Mouse (Mus musculus) liver, adult 2 months (tissue): Measurements from ENCODE around the gene Rfxap. TPM values are rescaled to one million over a fixed set of nuclear protein-coding genes. Genes with fewer than 3 reads are reported as not detected.
A peak's percentile ranks its signal among the peaks of the same experiment; 100 is the strongest.

ENCODE experiments used
- DNase-seq: peaks from one replicate; pipeline ENCODE4 v3.0.0-alpha.2; 2011; ENCODE audit warnings: low read depth, low spot score; ENCODE audit errors: extremely low read depth
- H3K27ac ChIP-seq: fragments of 200-500 bp; replicated peaks from 2 replicates; pipeline ENCODE4 v1.5.1; 2012; ENCODE audit warnings: low read depth, mild to moderate bottlenecking, control low read depth, inconsistent platforms, low read length; ENCODE audit not compliant: insufficient read depth
- H3K27me3 ChIP-seq: fragments of 200-500 bp; 2 replicates; pipeline ENCODE4 v1.6.1; 2012; ENCODE audit warnings: mild to moderate bottlenecking, moderate library complexity, low read length, inconsistent platforms; ENCODE audit not compliant: control insufficient read depth, insufficient read depth
- H3K36me3 ChIP-seq: fragments of 200-500 bp; 2 replicates; pipeline ENCODE4 v1.6.1; 2012; ENCODE audit warnings: low read length, inconsistent platforms; ENCODE audit not compliant: control insufficient read depth, insufficient read depth
- H3K4me1 ChIP-seq: fragments of 200-500 bp; 2 replicates; pipeline ENCODE4 v1.6.1; 2011; ENCODE audit warnings: low read length; ENCODE audit not compliant: control insufficient read depth, insufficient read depth
- H3K4me3 ChIP-seq: fragments of 200-500 bp; 2 replicates; pipeline ENCODE4 v1.5.1; 2011; ENCODE audit warnings: low read depth, mild to moderate bottlenecking, control low read depth, low read length, moderate library complexity; ENCODE audit not compliant: insufficient read depth
- H3K79me2 ChIP-seq: fragments of 200-500 bp; 2 replicates; pipeline ENCODE4 v1.6.1; 2012; ENCODE audit warnings: inconsistent platforms, mild to moderate bottlenecking, low read length, moderate library complexity; ENCODE audit not compliant: control insufficient read depth, insufficient read depth
- H3K9ac ChIP-seq: fragments of 200-500 bp; 2 replicates; pipeline ENCODE4 v1.6.1; 2012; ENCODE audit warnings: low read depth, mild to moderate bottlenecking, control low read depth, inconsistent platforms, low read length
- CTCF ChIP-seq: fragments of 200-500 bp; IDR thresholded peaks from 2 replicates; pipeline ENCODE4 v1.5.1; 2011; ENCODE audit warnings: low read depth, low read length, control low read depth
- POLR2A ChIP-seq: fragments of 200-500 bp; IDR thresholded peaks from 2 replicates; pipeline ENCODE4 v1.6.1; 2011; ENCODE audit warnings: low read length, control low read depth; ENCODE audit not compliant: insufficient read depth; ENCODE audit errors: extremely low read depth
- WGBS: fragments of 180-500 bp; shearing (Covaris S2); methylation state at CpG from one replicate; pipeline ENCODE4 v1.1.7; 2018; 5-methylcytosine and 5-hydroxymethylcytosine counted together
- polyA plus RNA-seq: library from polyadenylated mRNA; depleted of rRNA; stranded (reverse); fragments of >200 nt; gene quantifications from 2 replicates; pipeline ENCODE4 v1.2.3, GENCODE M21; 2012
- total RNA-seq: library from RNA; depleted of rRNA; stranded (reverse); fragments of >200 nt; gene quantifications from 2 replicates; pipeline ENCODE4 v1.2.3, GENCODE M21; 2014

The Rfxap gene
- total and polyA plus RNA-seq, 2 experiments = 11.4 to 13.1 TPM

GRCm38 (mm10) chr3:54813418-54813988, 5.9 kb upstream of the Rfxap start:
- Histone ChIP-seq H3K9ac (no peak overlapping the region), H3K4me3 (no peak overlapping the region), H3K79me2 (no peaks in the 10 kb centered on the region), H3K27ac (no peak overlapping the region), H3K4me1 (no peaks in the 10 kb centered on the region), H3K36me3 (no peaks in the 10 kb centered on the region), H3K27me3 (no peaks in the 10 kb centered on the region)
- no peak for DNase-seq
- 80% methylated on average over 6 of the region's 6 CpGs for WGBS
- TF ChIP-seq CTCF (no peak), POLR2A (no peak)

GRCm38 (mm10) chr3:54811616-54812015, 4.0 kb upstream of the Rfxap start:
- no peak overlapping the region for H3K4me3 ChIP-seq
- H3K36me3 ChIP-seq = no peaks in the 10 kb centered on the region
- H3K4me1 ChIP-seq = peaks cover 3% of the 10 kb centered on the region
- WGBS = 59% methylated on average over 1 of the region's 1 CpGs
- H3K79me2 ChIP-seq = peaks cover 9% of the 10 kb centered on the region; the same call in 1 of the 2 replicates
- DNase-seq = no peak
- no peak overlapping the region for H3K27ac ChIP-seq
- H3K9ac ChIP-seq = no peak overlapping the region
- no peaks in the 10 kb centered on the region for H3K27me3 ChIP-seq
- TF ChIP-seq POLR2A = no peak
- TF ChIP-seq CTCF = no peak

- Histone ChIP-seq H3K27ac (no peak overlapping the region), H3K4me1 (peaks cover 11% of the 10 kb centered on the region), H3K27me3 (no peaks in the 10 kb centered on the region), H3K79me2 (peaks cover 9% of the 10 kb centered on the region; the same call in 1 of the 2 replicates), H3K4me3 (no peak overlapping the region), H3K36me3 (peaks cover 5% of the 10 kb centered on the region; the same call in 1 of the 2 replicates), H3K9ac (no peak overlapping the region)
- no peak for DNase-seq
- WGBS = 59% methylated on average over 5 of the region's 5 CpGs
- no peak for TF ChIP-seq CTCF
- TF ChIP-seq POLR2A = no peak
These were observed 1.5 kb upstream of the Rfxap start for GRCm38 (mm10) chr3:54809111-54809510.

- peaks cover 11% of the 10 kb centered on the region for H3K4me1 ChIP-seq
- H3K4me3 ChIP-seq = peak overlapping the region; percentile 85
- H3K27ac ChIP-seq = peak overlapping the region; percentile 72
- H3K79me2 ChIP-seq = peaks cover 9% of the 10 kb centered on the region; the same call in 1 of the 2 replicates
- H3K27me3 ChIP-seq = no peaks in the 10 kb centered on the region
- DNase-seq = peak; percentile 19
- TF ChIP-seq POLR2A (no peak), CTCF (no peak)
- peak overlapping the region; percentile 97 for H3K9ac ChIP-seq
- under 1% methylated on average over 50 of the region's 56 CpGs for WGBS
- peaks cover 13% of the 10 kb centered on the region for H3K36me3 ChIP-seq
These were observed 430 bp downstream of the Rfxap start for GRCm38 (mm10) chr3:54807061-54807661.

- DNase-seq = no peak
- Histone ChIP-seq H3K4me3 (no peak overlapping the region), H3K27me3 (no peaks in the 10 kb centered on the region), H3K9ac (no peak overlapping the region), H3K79me2 (peaks cover 9% of the 10 kb centered on the region; the same call in 1 of the 2 replicates), H3K27ac (no peak overlapping the region), H3K4me1 (peaks cover 11% of the 10 kb centered on the region), H3K36me3 (peaks cover 13% of the 10 kb centered on the region)
- WGBS = 84% methylated on average over 8 of the region's 8 CpGs
- TF ChIP-seq CTCF (no peak), POLR2A (no peak)
These were observed 3.9 kb downstream of the Rfxap start for GRCm38 (mm10) chr3:54803713-54804112.

- no peak overlapping the region for H3K9ac ChIP-seq
- no peaks in the 10 kb centered on the region for H3K27me3 ChIP-seq
- H3K79me2 ChIP-seq = no peaks in the 10 kb centered on the region
- TF ChIP-seq POLR2A = no peak
- TF ChIP-seq CTCF = peak; percentile 70
- H3K4me1 ChIP-seq = no peaks in the 10 kb centered on the region
- H3K36me3 ChIP-seq = peaks cover 11% of the 10 kb centered on the region; the same call in 1 of the 2 replicates
- WGBS = 60% methylated on average over 16 of the region's 16 CpGs
- H3K4me3 ChIP-seq = no peak overlapping the region
- DNase-seq = no peak
- no peak overlapping the region for H3K27ac ChIP-seq
These were observed 10.4 kb downstream of the Rfxap start for GRCm38 (mm10) chr3:54797211-54797610.
